Mouse (Mus musculus) limb, embryonic 11.5 days (tissue): ENCODE measurements around the gene Tas1r1. TPM values are rescaled to one million over a fixed set of nuclear protein-coding genes. Genes with fewer than 3 reads are reported as not detected.

Experiments used
- ATAC-seq: fragments of 200-750 bp; cut with Nextera tagmentation; 2 replicates; pipeline ENCODE4 v1.8.0; 2017; ENCODE audit warnings: low read depth; ENCODE audit not compliant: insufficient number of reproducible peaks, low FRiP score, low TSS enrichment
- DNase-seq: peaks from one replicate; pipeline ENCODE4 v3.0.0-alpha.2; 2015; ENCODE audit warnings: low spot score
- H3K27ac ChIP-seq: fragments of 300-500 bp; sonication (generic); replicated peaks from 2 replicates; pipeline ENCODE4 v1.5.1; 2014; ENCODE audit warnings: low read depth, mild to moderate bottlenecking, low read length
- H3K27me3 ChIP-seq: fragments of 300-500 bp; sonication (generic); 2 replicates; pipeline ENCODE4 v1.6.1; 2014; ENCODE audit warnings: mild to moderate bottlenecking, low read length, mixed read lengths; ENCODE audit not compliant: control insufficient read depth, insufficient read depth
- H3K36me3 ChIP-seq: fragments of 300-500 bp; sonication (generic); 2 replicates; pipeline ENCODE4 v1.6.1; 2014; ENCODE audit warnings: mild to moderate bottlenecking, low read length, moderate library complexity, mixed read lengths; ENCODE audit not compliant: control insufficient read depth, insufficient read depth
- H3K4me1 ChIP-seq: fragments of 300-500 bp; sonication (generic); 2 replicates; pipeline ENCODE4 v1.6.1; 2014; ENCODE audit warnings: low read length, mixed read lengths; ENCODE audit not compliant: control insufficient read depth, insufficient read depth
- H3K4me2 ChIP-seq: fragments of 300-500 bp; sonication (generic); 2 replicates; pipeline ENCODE4 v1.6.1; 2014; ENCODE audit warnings: low read depth, mild to moderate bottlenecking, moderate library complexity; ENCODE audit not compliant: severe bottlenecking
- H3K4me3 ChIP-seq: fragments of 300-500 bp; sonication (generic); 2 replicates; pipeline ENCODE4 v1.5.1; 2014; ENCODE audit warnings: low read depth, low read length
- H3K9ac ChIP-seq: fragments of 300-500 bp; sonication (generic); 2 replicates; pipeline ENCODE4 v1.6.1; 2014; ENCODE audit warnings: mild to moderate bottlenecking, low read length
- H3K9me3 ChIP-seq: fragments of 300-500 bp; sonication (generic); 2 replicates; pipeline ENCODE4 v1.6.1; 2016; ENCODE audit warnings: low read length; ENCODE audit not compliant: control insufficient read depth
- WGBS: fragments of 180-500 bp; shearing (Covaris S2); extraction: QIAGEN DNeasy Blood & Tissue Kit; methylation state at CpG from one replicate; pipeline ENCODE4 v1.1.7; 2014; 5-methylcytosine and 5-hydroxymethylcytosine counted together
- polyA plus RNA-seq: library from polyadenylated mRNA; unstranded; fragments of >200 nt; fragmentation: Nextera tagmentation; extraction: Ambion mirVana; gene quantifications from 2 replicates; pipeline ENCODE4 v1.2.1, GENCODE M21; 2014

The Tas1r1 gene
- polyA plus RNA-seq, 1 experiment from 2014 or later, result 0.40 TPM

- peaks cover 27% of the 10 kb centered on the region for H3K4me1 ChIP-seq
- H3K9me3 ChIP-seq, result no peaks in the 10 kb centered on the region
- H3K4me3 ChIP-seq, result peak overlapping the region; percentile 84
- no peak for DNase-seq
- peaks cover 4% of the 10 kb centered on the region; the same call in 1 of the 2 replicates for H3K36me3 ChIP-seq
- ATAC-seq, result no peak
- H3K9ac ChIP-seq, result peak overlapping the region; percentile 17; the same call in 1 of the 2 replicates
- 11% methylated on average over 13 of the region's 13 CpGs for WGBS
- peak overlapping the region; percentile 100 for H3K4me2 ChIP-seq
- no peak overlapping the region for H3K27ac ChIP-seq
- H3K27me3 ChIP-seq, result 0 out of 2 replicates have a peak, but pooled peaks cover 3% of the 10 kb centered on the region
Measured at GRCm38 (mm10) chr4:152010707-152011134, 27.6 kb downstream of the Tas1r1 start.

GRCm38 (mm10) chr4:152010091-152010706, 28.2 kb downstream of the Tas1r1 start:
- H3K27ac ChIP-seq, result no peak overlapping the region
- H3K4me2 ChIP-seq, result peak overlapping the region; percentile 100
- WGBS, result 1% methylated on average over 10 of the region's 10 CpGs
- peaks cover 3% of the 10 kb centered on the region; the same call in 1 of the 2 replicates for H3K36me3 ChIP-seq
- peak overlapping the region; percentile 84 for H3K4me3 ChIP-seq
- H3K4me1 ChIP-seq, result peaks cover 27% of the 10 kb centered on the region
- ATAC-seq (no peak), DNase-seq (no peak)
- no peaks in the 10 kb centered on the region for H3K9me3 ChIP-seq
- peak overlapping the region; percentile 68 for H3K9ac ChIP-seq
- H3K27me3 ChIP-seq, result 0 out of 2 replicates have a peak, but pooled peaks cover 3% of the 10 kb centered on the region

DNA sequence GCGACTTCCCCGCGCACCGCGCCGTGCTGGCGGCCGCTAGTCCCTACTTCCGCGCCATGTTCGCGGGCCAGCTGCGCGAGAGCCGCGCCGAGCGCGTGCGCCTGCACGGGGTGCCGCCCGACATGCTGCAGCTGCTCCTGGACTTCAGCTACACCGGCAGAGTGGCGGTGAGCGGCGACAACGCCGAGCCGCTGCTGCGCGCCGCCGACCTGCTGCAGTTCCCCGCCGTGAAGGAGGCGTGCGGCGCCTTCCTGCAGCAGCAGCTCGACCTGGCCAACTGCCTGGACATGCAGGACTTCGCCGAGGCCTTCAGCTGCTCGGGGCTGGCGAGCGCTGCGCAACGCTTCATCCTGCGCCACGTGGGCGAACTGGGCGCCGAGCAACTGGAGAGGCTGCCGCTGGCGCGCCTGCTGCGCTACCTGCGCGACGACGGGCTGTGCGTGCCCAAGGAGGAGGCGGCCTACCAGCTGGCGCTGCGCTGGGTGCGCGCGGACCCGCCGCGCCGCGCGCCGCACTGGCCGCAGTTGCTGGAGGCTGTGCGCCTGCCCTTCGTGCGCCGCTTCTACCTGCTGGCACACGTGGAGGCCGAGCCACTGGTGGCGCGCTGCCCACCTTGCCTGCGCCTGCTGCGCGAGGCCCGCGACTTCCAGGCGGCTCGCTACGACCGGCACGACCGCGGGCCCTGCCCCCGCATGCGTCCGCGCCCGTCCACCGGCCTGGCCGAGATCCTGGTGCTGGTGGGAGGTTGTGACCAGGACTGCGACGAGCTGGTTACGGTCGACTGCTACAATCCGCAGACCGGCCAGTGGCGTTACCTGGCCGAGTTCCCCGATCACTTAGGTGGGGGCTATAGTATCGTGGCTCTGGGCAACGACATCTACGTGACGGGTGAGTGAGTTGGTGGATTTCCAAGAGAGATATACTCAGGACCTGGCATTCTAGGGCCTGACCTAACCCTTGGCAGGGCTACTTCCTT, 29.0 kb downstream of the Tas1r1 start:
- DNase-seq (peak; percentile 68), ATAC-seq (peak; percentile 26; the same call in 1 of the 2 replicates)
- H3K9ac ChIP-seq, result peak overlapping the region; percentile 68
- 0 out of 2 replicates have a peak, but pooled peaks cover 3% of the 10 kb centered on the region for H3K27me3 ChIP-seq
- peak overlapping the region; percentile 100 for H3K4me2 ChIP-seq
- no peaks in the 10 kb centered on the region for H3K9me3 ChIP-seq
- peak overlapping the region; percentile 84 for H3K4me3 ChIP-seq
- H3K27ac ChIP-seq, result peak overlapping the region; percentile 57
- peaks cover 27% of the 10 kb centered on the region for H3K4me1 ChIP-seq
- WGBS, result under 1% methylated on average over 115 of the region's 115 CpGs
- no peaks in the 10 kb centered on the region for H3K36me3 ChIP-seq

DNA sequence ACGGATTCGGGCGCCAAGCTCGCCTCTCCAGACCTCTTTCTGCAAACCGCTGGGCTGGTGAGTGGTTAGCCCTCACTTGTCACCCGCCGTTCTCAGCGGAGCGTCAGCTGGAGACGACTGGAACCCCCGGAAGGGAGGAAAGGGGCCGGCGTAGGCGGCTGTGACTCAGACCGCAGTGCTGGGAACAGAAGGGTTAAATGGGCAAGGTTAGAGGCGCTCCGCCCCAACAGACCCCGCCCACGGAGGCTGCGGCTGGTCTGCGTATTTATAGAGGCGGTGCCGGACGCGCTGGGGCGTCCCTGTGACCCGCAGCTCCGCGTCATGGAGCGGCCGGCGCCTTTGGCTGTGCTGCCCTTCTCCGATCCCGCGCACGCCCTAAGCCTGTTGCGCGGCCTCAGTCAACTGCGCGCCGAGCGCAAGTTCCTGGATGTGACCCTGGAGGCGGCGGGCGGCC, 29.7 kb downstream of the Tas1r1 start, which contains the start of gene Klhl21:
Klhl21 (plus strand) TSS at position 182 of the 454 bp plus-strand sequence.
- Histone ChIP-seq H3K9ac (peak within 1 kb of the TSS; percentile 68), H3K9me3 (no peaks in the 10 kb centered on the region), H3K4me2 (peak within 1 kb of the TSS; percentile 100), H3K27me3 (0 out of 2 replicates have a peak, but pooled peaks cover 3% of the 10 kb centered on the region), H3K27ac (peak within 1 kb of the TSS; percentile 57), H3K36me3 (no peaks in the 10 kb centered on the region), H3K4me1 (peaks cover 27% of the 10 kb centered on the region), H3K4me3 (peak within 1 kb of the TSS; percentile 84)
- DNase-seq (peak; percentile 95), ATAC-seq (peak; percentile 89)
- 0% methylated on average over 45 of the region's 45 CpGs for WGBS

GRCm38 (mm10) chr4:152008148-152008500, 30.2 kb downstream of the Tas1r1 start:
- H3K4me1 ChIP-seq, result peaks cover 27% of the 10 kb centered on the region
- ATAC-seq (no peak), DNase-seq (no peak)
- no peak overlapping the region for H3K9ac ChIP-seq
- no peaks in the 10 kb centered on the region for H3K36me3 ChIP-seq
- no peak overlapping the region for H3K27ac ChIP-seq
- under 1% methylated on average over 14 of the region's 14 CpGs for WGBS
- 0 out of 2 replicates have a peak, but pooled peaks cover 3% of the 10 kb centered on the region for H3K27me3 ChIP-seq
- peak overlapping the region; percentile 100 for H3K4me2 ChIP-seq
- H3K4me3 ChIP-seq, result peak overlapping the region; percentile 84
- H3K9me3 ChIP-seq, result no peaks in the 10 kb centered on the region

DNA sequence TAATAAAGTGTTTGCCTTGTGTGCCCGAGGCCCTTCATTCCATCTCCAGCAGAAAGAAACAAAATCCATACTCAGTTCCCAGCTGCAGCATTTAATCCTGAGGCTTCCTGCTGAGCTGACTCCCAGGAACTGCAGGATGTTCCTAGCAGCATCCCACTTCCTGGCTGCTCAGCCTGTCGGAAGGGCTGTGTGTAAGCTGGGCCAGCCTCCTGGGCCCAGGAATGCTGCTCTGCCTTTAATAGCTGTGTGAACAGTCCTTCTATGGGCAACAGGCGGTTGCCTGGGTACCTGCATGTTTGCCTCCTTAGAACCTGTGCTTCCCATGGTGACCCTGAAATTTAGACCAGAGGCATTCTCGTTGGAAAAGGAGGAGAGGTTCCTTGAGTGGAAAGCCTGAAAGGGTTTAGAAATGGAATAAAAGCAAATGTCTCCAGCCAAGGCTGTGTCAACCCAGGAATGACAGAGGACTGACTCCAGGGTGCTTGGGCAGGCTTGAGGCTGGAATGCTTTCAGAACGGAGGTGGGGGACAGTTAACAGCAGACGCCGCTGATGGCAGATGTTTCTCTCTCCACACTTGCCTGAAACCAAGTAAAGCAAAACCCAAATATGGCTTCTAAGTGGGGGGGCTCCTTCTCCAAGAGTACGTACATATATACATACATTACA, 30.8 kb downstream of the Tas1r1 start:
- H3K9ac ChIP-seq, result no peak overlapping the region
- H3K4me1 ChIP-seq, result peaks cover 27% of the 10 kb centered on the region
- no peak overlapping the region for H3K27ac ChIP-seq

DNA sequence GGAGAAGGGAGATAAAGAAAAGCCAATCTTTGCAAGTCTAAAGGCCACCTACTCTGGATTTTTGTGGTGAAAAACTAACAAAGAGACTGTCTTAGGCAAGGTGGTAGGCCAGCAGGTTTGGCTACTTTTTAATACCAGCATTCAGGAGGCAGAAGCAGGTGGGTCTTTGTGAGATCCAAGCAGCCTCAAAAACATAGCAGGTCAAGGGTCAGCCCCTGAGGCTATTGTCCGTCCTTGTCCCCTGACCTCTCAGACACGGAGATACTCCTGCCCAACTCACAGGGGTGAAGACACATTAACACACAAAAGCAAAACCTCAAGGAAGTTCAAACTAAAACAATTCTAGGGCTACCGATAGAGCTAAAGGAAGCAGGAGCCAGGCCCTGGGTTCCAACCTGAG, 31.6 kb downstream of the Tas1r1 start:
- no peak for ATAC-seq
- 40% methylated on average over 3 of the region's 3 CpGs for WGBS
- peaks cover 27% of the 10 kb centered on the region for H3K4me1 ChIP-seq
- no peak overlapping the region for H3K9ac ChIP-seq
- no peak overlapping the region for H3K27ac ChIP-seq
- 0 out of 2 replicates have a peak, but pooled peaks cover 3% of the 10 kb centered on the region for H3K27me3 ChIP-seq
- H3K9me3 ChIP-seq, result no peaks in the 10 kb centered on the region
- no peak for DNase-seq
- H3K36me3 ChIP-seq, result no peaks in the 10 kb centered on the region
- no peak overlapping the region for H3K4me2 ChIP-seq
- no peak overlapping the region for H3K4me3 ChIP-seq

More for the DNA sequence above, 30.8 kb downstream of the Tas1r1 start:
- Histone ChIP-seq H3K27me3 (0 out of 2 replicates have a peak, but pooled peaks cover 3% of the 10 kb centered on the region), H3K36me3 (no peaks in the 10 kb centered on the region), H3K4me2 (peak overlapping the region; percentile 100), H3K9me3 (no peaks in the 10 kb centered on the region), H3K4me3 (peak overlapping the region; percentile 84)
- no peak for ATAC-seq
- peak; percentile 43 for DNase-seq
- WGBS, result 4% methylated on average over 8 of the region's 8 CpGs
